Mouse (Mus musculus) gastrocnemius, adult 2 months (tissue): ENCODE data around the gene Glipr2. TPM values are rescaled to one million over a fixed set of nuclear protein-coding genes. Genes with fewer than 3 reads are reported as not detected.
A peak's percentile ranks its signal among the peaks of the same experiment; 100 is the strongest.

Experiments used
- DNase-seq: peaks from one replicate; pipeline ENCODE4 v3.0.0; 2022
- H3K27ac ChIP-seq: fragments of 200-600 bp; 2 replicates; pipeline ENCODE4 v1.8.1; 2022; ENCODE audit warnings: mild to moderate bottlenecking
- H3K4me3 ChIP-seq: fragments of 200-600 bp; 2 replicates; pipeline ENCODE4 v1.8.1; 2022; ENCODE audit warnings: mild to moderate bottlenecking, moderate library complexity
- CTCF ChIP-seq: fragments of 200-600 bp; IDR thresholded peaks from 2 replicates; pipeline ENCODE4 v1.8.1; 2022; ENCODE audit warnings: antibody characterized with exemption, mild to moderate bottlenecking, moderate library complexity
- intact Hi-C: fragments of 180-260 bp; cut with DNase I; formaldehyde crosslinking; loops from one replicate; pipeline ENCODE4 v1.15.1; 2025
- total RNA-seq, 2 experiments: library from RNA; stranded (reverse); gene quantifications; 2 replicates each; pipeline ENCODE4 v1.2.3; 2021

The Glipr2 gene
- total RNA-seq, 2 experiments from 2014 or later: 1.8 to 4.0 TPM

- no peak for TF ChIP-seq CTCF
- H3K27ac ChIP-seq: no peak overlapping the region
- intact Hi-C loops: loop anchor here (10.0 kb wide), 1 partner anchor 244 kb away; no protein-coding TSS in a partner anchor
- H3K4me3 ChIP-seq: no peak overlapping the region
- DNase-seq: no peak
Observed at GRCm38 (mm10) chr4:43988976-43989375, 31.8 kb downstream of the Glipr2 start.

GRCm38 (mm10) chr4:43993072-43993471 lies 35.9 kb downstream of the Glipr2 start:
- Histone ChIP-seq H3K4me3 (no peak overlapping the region), H3K27ac (no peak overlapping the region)
- TF ChIP-seq CTCF: no peak
- intact Hi-C loops: no loop called here
- DNase-seq: no peak

- intact Hi-C loops: no loop called here
- no peak for TF ChIP-seq CTCF
- H3K4me3 ChIP-seq: no peak overlapping the region
- no peak for DNase-seq
- no peak overlapping the region for H3K27ac ChIP-seq
Observed at GRCm38 (mm10) chr4:43994342-43994741, 37.1 kb downstream of the Glipr2 start.

GRCm38 (mm10) chr4:44003622-44004021 lies 46.4 kb downstream of the Glipr2 start:
- DNase-seq: no peak
- H3K4me3 ChIP-seq: no peak overlapping the region
- no peak overlapping the region for H3K27ac ChIP-seq
- no peak for TF ChIP-seq CTCF
- intact Hi-C loops: no loop called here

- H3K27ac ChIP-seq: no peak within 1 kb of the TSS
- no peak within 1 kb of the TSS for H3K4me3 ChIP-seq
- intact Hi-C loops: no loop called here
- no peak for DNase-seq
- no peak for TF ChIP-seq CTCF
Observed at GRCm38 (mm10) chr4:44004126-44004525, 46.9 kb downstream of the Glipr2 start, which contains the start of gene Clta. TSS of gene Clta (plus strand) at chr4:44004452.

GRCm38 (mm10) chr4:44004623-44005409 lies 47.6 kb downstream of the Glipr2 start:
- no peak for TF ChIP-seq CTCF
- H3K4me3 ChIP-seq: no peak overlapping the region
- intact Hi-C loops: no loop called here
- DNase-seq: no peak
- no peak overlapping the region for H3K27ac ChIP-seq

- intact Hi-C loops: no loop called here
- DNase-seq: no peak
- TF ChIP-seq CTCF: no peak
Observed at GRCm38 (mm10) chr4:44010176-44010575, 53.0 kb downstream of the Glipr2 start.

GRCm38 (mm10) chr4:44010893-44011292 lies 53.7 kb downstream of the Glipr2 start:
- Histone ChIP-seq H3K27ac (no peak overlapping the region), H3K4me3 (no peak overlapping the region)
- DNase-seq: no peak
- no peak for TF ChIP-seq CTCF
- intact Hi-C loops: no loop called here

More at GRCm38 (mm10) chr4:44010176-44010575, 53.0 kb downstream of the Glipr2 start:
- Histone ChIP-seq H3K4me3 (no peak overlapping the region), H3K27ac (no peak overlapping the region)

- TF ChIP-seq CTCF: no peak
- Histone ChIP-seq H3K4me3 (peak overlapping the region; percentile 77), H3K27ac (peak overlapping the region; percentile 92)
- no peak for DNase-seq
- intact Hi-C loops: no loop called here
Observed at GRCm38 (mm10) chr4:44011799-44012198, 54.6 kb downstream of the Glipr2 start.

GRCm38 (mm10) chr4:44012376-44013367 lies 55.5 kb downstream of the Glipr2 start:
- DNase-seq: peak; percentile 95
- TF ChIP-seq CTCF: no peak; the same call in 1 of the 2 replicates
- peak overlapping the region; percentile 92 for H3K27ac ChIP-seq
- H3K4me3 ChIP-seq: peak overlapping the region; percentile 77
- intact Hi-C loops: no loop called here

GRCm38 (mm10) chr4:44013391-44014070 lies 56.3 kb downstream of the Glipr2 start:
- intact Hi-C loops: no loop called here
- no peak for TF ChIP-seq CTCF
- H3K27ac ChIP-seq: peak overlapping the region; percentile 92
- H3K4me3 ChIP-seq: peak overlapping the region; percentile 77
- no peak for DNase-seq

- no peak overlapping the region for H3K27ac ChIP-seq
- intact Hi-C loops: no loop called here
- DNase-seq: no peak
- peak overlapping the region; percentile 32 for H3K4me3 ChIP-seq
- no peak for TF ChIP-seq CTCF
Observed at GRCm38 (mm10) chr4:44016071-44016470, 58.9 kb downstream of the Glipr2 start.
